Mouse (Mus musculus): ENCODE measurements around the gene Uroc1. TPM values are rescaled to one million over a fixed set of nuclear protein-coding genes. Genes with fewer than 3 reads are reported as not detected.

Uroc1 gene
- polyA plus RNA-seq, 1 experiment from 2014 or later = not detected

DNA sequence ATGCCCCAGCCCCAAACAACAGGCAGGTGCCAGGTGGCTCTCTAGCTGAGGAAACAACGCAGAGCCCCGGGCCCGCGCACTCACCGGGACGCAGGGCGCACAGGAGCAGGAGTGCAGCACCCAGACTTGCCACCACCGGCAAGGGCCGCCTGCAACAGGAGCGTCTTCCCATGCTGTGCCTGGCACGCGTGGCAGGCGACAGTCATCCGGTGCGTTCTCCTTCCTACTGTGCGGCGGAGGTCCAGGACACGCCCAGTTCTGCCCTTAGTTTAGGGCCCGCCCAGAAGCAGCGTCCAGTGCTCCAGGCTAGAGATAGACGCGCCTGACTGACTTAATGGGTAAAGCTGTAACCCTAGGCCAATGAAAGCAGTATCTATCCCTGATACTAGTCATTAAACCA, 8.1 kb upstream of the Uroc1 start, which contains the start of gene Chst13:
Gene Chst13 (minus strand): TSS at position 195 of the 400 bp plus-strand sequence.
- no peaks in the 10 kb centered on the region for H3K4me1 ChIP-seq (ENCODE audit: insufficient read depth)
- peak within 1 kb of the TSS; percentile 18 for H3K4me3 ChIP-seq (ENCODE audit: low read depth, low read length)
- TF ChIP-seq CTCF (IDR thresholded peaks at IDR 0.05; ENCODE audit: low read depth) = no peak
- 8% methylated on average over 22 of the region's 22 CpGs for WGBS
- no peak within 1 kb of the TSS for H3K9ac ChIP-seq
- no peaks in the 10 kb centered on the region for H3K36me3 ChIP-seq (ENCODE audit: insufficient read depth)
- DNase-seq (peak; percentile 58), ATAC-seq (ENCODE audit: insufficient read depth) (peak; percentile 58; the same call in 1 of the 2 replicates)
- peak within 1 kb of the TSS; percentile 50 for H3K4me2 ChIP-seq
- H3K27me3 ChIP-seq (ENCODE audit: insufficient read depth, low read length) = no peaks in the 10 kb centered on the region
- H3K27ac ChIP-seq (ENCODE audit: low read depth) = no peak within 1 kb of the TSS
- H3K9me3 ChIP-seq (ENCODE audit: low read depth, low read length) = no peaks in the 10 kb centered on the region

DNA sequence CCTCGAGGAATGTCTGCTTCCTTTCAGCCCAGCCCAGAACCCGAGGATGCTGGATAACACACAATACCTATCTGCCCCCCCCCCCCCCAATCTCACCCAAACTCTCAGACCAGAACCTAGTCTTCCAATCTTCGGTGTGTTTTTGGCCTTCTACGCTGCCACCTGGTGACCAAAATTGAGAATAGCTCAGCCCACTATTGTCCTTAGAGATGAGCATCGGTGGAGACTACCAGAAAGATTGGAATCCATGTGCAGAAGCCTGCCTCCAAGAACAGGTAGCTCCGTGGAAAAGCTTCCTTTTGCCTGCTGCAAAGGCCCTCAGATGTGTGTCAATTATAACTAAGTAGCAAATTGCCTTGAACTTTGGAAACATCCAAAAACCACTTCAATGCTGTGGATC, 5.4 kb upstream of the Uroc1 start:
- H3K9me3 ChIP-seq (ENCODE audit: low read depth, low read length) = no peaks in the 10 kb centered on the region
- ATAC-seq (ENCODE audit: insufficient read depth) = no peak
- H3K9ac ChIP-seq = no peak overlapping the region
- H3K27ac ChIP-seq (ENCODE audit: low read depth) = no peak overlapping the region
- WGBS = 19% methylated on average over 6 of the region's 6 CpGs
- no peak overlapping the region for H3K4me3 ChIP-seq (ENCODE audit: low read depth, low read length)
- no peak overlapping the region for H3K4me2 ChIP-seq
- peak; percentile 49 for DNase-seq
- peak; percentile 51 for TF ChIP-seq CTCF (IDR thresholded peaks at IDR 0.05; ENCODE audit: low read depth)
- no peaks in the 10 kb centered on the region for H3K27me3 ChIP-seq (ENCODE audit: insufficient read depth, low read length)
- no peaks in the 10 kb centered on the region for H3K4me1 ChIP-seq (ENCODE audit: insufficient read depth)
- H3K36me3 ChIP-seq (ENCODE audit: insufficient read depth) = no peaks in the 10 kb centered on the region

DNA sequence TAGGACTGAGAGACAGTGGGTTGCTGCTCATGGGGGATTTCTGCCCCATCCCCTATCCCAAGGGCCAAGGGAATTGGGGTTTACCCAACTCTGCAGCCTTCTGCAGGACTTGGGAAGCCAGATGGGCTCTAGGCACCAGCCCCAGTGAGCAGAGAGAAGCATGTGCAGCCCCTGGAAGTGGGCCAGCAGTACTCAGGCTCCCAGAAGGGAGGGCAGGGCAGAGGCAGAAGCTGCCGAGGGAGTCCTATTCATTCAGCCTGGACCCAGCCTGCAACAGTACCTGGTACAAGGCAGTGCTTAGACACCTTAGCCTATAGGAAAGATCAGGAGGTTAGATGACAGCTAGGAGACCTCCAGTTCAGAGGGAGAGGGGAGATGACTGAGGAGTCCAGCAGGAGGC, 3.1 kb upstream of the Uroc1 start:
- Histone ChIP-seq H3K36me3 (ENCODE audit: insufficient read depth) (no peaks in the 10 kb centered on the region), H3K4me3 (ENCODE audit: low read depth, low read length) (no peak overlapping the region), H3K9me3 (ENCODE audit: low read depth, low read length) (no peaks in the 10 kb centered on the region), H3K4me1 (ENCODE audit: insufficient read depth) (no peaks in the 10 kb centered on the region), H3K4me2 (no peak overlapping the region), H3K27me3 (ENCODE audit: insufficient read depth, low read length) (no peaks in the 10 kb centered on the region), H3K9ac (no peak overlapping the region), H3K27ac (ENCODE audit: low read depth) (no peak overlapping the region)
- no peak for ATAC-seq (ENCODE audit: insufficient read depth)
- WGBS = 13% methylated on average over 1 of the region's 1 CpGs
- TF ChIP-seq CTCF (IDR thresholded peaks at IDR 0.05; ENCODE audit: low read depth) = no peak
- DNase-seq = peak; percentile 61

DNA sequence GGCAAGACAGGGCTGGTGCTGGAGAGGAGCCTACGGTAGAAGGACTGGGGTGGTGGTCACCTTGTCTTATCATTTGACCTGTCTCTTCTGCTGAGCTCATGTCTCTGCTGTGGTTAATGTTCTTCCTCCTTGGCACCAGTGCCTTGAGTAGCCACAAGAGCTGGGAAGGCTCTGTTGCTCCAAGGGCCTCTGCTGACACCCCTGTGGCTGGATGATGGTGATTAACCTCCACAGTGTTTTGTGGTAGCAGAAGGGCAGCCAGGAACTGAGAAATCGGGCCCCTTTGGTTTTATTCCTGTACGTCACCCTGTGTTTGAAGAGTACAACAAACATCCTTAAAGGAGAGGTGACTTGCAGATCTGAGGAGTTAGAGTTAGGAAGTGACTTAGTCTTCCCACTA, 1.2 kb downstream of the Uroc1 start:
- ATAC-seq (ENCODE audit: insufficient read depth) (no peak), DNase-seq (no peak)
- 58% methylated on average over 3 of the region's 3 CpGs for WGBS
- H3K36me3 ChIP-seq (ENCODE audit: insufficient read depth) = no peaks in the 10 kb centered on the region
- no peaks in the 10 kb centered on the region for H3K4me1 ChIP-seq (ENCODE audit: insufficient read depth)
- no peaks in the 10 kb centered on the region for H3K9me3 ChIP-seq (ENCODE audit: low read depth, low read length)
- no peak overlapping the region for H3K4me2 ChIP-seq
- no peak overlapping the region for H3K4me3 ChIP-seq (ENCODE audit: low read depth, low read length)
- no peak overlapping the region for H3K27ac ChIP-seq (ENCODE audit: low read depth)
- no peak overlapping the region for H3K9ac ChIP-seq
- TF ChIP-seq CTCF (IDR thresholded peaks at IDR 0.05; ENCODE audit: low read depth) = no peak
- no peaks in the 10 kb centered on the region for H3K27me3 ChIP-seq (ENCODE audit: insufficient read depth, low read length)

DNA sequence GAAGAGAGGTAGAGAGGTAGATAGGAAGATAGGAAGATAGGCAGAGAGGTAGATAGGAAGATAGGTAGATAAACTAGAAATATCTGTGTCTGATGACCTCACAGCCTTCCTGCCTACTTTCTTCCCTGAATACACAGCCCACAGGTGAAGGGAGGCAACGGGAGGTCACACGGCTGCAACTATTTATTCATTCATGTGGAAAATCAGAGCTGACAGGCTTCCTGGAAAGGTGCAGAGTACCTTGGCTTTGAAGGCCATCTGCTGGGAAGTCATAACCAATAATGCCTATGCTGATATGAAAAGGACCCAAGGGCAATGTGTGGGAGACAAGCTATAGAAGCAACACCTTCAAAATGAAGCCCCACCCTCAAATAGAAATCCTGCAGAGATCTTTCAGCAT, 9.3 kb downstream of the Uroc1 start:
- Histone ChIP-seq H3K9ac (no peak overlapping the region), H3K36me3 (ENCODE audit: insufficient read depth) (no peaks in the 10 kb centered on the region), H3K27ac (ENCODE audit: low read depth) (no peak overlapping the region), H3K9me3 (ENCODE audit: low read depth, low read length) (no peaks in the 10 kb centered on the region), H3K4me1 (ENCODE audit: insufficient read depth) (no peaks in the 10 kb centered on the region), H3K4me3 (ENCODE audit: low read depth, low read length) (no peak overlapping the region), H3K4me2 (no peak overlapping the region), H3K27me3 (ENCODE audit: insufficient read depth, low read length) (no peaks in the 10 kb centered on the region)
- DNase-seq (no peak), ATAC-seq (ENCODE audit: insufficient read depth) (no peak)
- no peak for TF ChIP-seq CTCF (IDR thresholded peaks at IDR 0.05; ENCODE audit: low read depth)
- 68% methylated on average over 2 of the region's 2 CpGs for WGBS

DNA sequence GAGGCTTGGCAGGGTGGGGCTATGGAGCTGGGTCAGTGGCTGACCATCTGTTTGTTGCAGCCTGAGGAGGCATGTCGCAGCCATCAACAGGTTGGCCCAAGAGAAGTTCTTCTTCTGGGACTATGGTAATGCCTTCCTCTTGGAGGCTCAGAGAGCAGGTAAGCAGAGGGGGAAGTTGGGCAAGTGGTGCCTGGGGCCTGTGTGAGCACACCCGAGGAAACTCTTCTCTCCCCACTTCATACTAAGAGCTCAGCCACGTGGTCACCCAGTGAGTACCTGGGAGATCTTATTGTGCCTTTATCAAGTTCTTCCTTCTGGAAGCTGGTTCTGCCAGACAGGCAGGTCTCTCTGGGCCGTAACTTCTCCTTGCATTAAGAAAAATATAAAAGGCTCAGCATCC, 14.1 kb downstream of the Uroc1 start:
- no peak for ATAC-seq (ENCODE audit: insufficient read depth)
- WGBS = 69% methylated on average over 4 of the region's 4 CpGs

DNA sequence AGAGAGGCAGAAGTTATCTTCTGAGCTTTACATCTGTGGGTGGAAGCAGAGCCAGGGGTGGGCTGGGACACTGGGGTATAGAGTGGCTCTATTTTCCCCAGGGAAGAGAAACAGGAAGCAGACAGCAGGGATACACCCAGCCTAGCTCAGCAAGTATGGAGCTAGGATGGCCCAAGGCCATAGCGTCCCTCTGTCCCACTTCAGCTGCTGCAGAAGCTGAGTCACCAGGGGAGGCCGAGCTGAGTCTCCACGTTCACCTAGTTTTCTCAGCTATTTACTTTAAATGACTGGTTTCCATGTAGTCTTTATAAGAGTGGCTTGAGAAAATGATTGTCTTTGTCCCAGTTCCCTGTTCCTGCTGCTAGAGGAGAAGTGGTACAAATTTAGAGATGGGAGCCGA, 15.4 kb downstream of the Uroc1 start:
- no peak for DNase-seq
- Histone ChIP-seq H3K27ac (ENCODE audit: low read depth) (no peak overlapping the region), H3K4me2 (no peak overlapping the region), H3K4me3 (ENCODE audit: low read depth, low read length) (no peak overlapping the region), H3K4me1 (ENCODE audit: insufficient read depth) (no peaks in the 10 kb centered on the region), H3K9ac (no peak overlapping the region), H3K9me3 (ENCODE audit: low read depth, low read length) (no peaks in the 10 kb centered on the region), H3K36me3 (ENCODE audit: insufficient read depth) (no peaks in the 10 kb centered on the region), H3K27me3 (ENCODE audit: insufficient read depth, low read length) (no peaks in the 10 kb centered on the region)
- TF ChIP-seq CTCF (IDR thresholded peaks at IDR 0.05; ENCODE audit: low read depth) = no peak
- 78% methylated on average over 4 of the region's 4 CpGs for WGBS
- no peak for ATAC-seq (ENCODE audit: insufficient read depth)

More for the DNA sequence above, 14.1 kb downstream of the Uroc1 start:
- no peak overlapping the region for H3K4me2 ChIP-seq
- H3K4me3 ChIP-seq (ENCODE audit: low read depth, low read length) = no peak overlapping the region
- no peaks in the 10 kb centered on the region for H3K27me3 ChIP-seq (ENCODE audit: insufficient read depth, low read length)
- H3K4me1 ChIP-seq (ENCODE audit: insufficient read depth) = no peaks in the 10 kb centered on the region
- H3K36me3 ChIP-seq (ENCODE audit: insufficient read depth) = no peaks in the 10 kb centered on the region
- no peak overlapping the region for H3K27ac ChIP-seq (ENCODE audit: low read depth)
- TF ChIP-seq CTCF (IDR thresholded peaks at IDR 0.05; ENCODE audit: low read depth) = no peak
- H3K9me3 ChIP-seq (ENCODE audit: low read depth, low read length) = no peaks in the 10 kb centered on the region
- no peak for DNase-seq
- H3K9ac ChIP-seq = no peak overlapping the region

DNA sequence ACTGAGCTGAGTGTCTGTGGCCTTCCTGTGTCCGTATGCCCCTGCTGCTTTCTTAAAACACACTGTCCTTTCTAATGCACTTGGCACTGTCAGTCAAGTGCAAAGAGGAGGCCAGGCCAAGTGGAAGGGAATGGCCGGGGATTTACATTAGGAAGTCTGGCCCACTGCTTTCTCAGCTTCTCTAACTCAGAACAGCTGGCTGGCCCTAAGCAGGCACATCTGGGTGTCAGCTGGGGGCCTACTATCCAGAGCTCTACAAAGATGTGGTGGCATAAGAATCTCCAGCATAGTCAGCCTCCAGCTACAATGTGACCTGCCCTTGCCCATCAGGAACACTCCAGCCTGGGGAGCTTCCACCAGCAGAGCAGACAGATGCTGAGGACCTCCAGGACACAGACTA, 16.9 kb downstream of the Uroc1 start:
- H3K4me2 ChIP-seq = no peak overlapping the region
- no peak overlapping the region for H3K27ac ChIP-seq (ENCODE audit: low read depth)
- no peak for DNase-seq
- H3K9me3 ChIP-seq (ENCODE audit: low read depth, low read length) = no peaks in the 10 kb centered on the region
- 50% methylated on average over 2 of the region's 2 CpGs for whole genome bisulfite sequencing
- H3K27me3 ChIP-seq (ENCODE audit: insufficient read depth, low read length) = no peaks in the 10 kb centered on the region
- no peak overlapping the region for H3K9ac ChIP-seq
- no peaks in the 10 kb centered on the region for H3K4me1 ChIP-seq (ENCODE audit: insufficient read depth)
- no peak for ATAC-seq (ENCODE audit: insufficient read depth)
- no peak overlapping the region for H3K4me3 ChIP-seq (ENCODE audit: low read depth, low read length)
- H3K36me3 ChIP-seq (ENCODE audit: insufficient read depth) = no peaks in the 10 kb centered on the region
- no peak for TF ChIP-seq CTCF (IDR thresholded peaks at IDR 0.05; ENCODE audit: low read depth)

All from lung, embryonic 14.5 days (tissue).